Mouse (Mus musculus): Measurements from ENCODE around the gene Acot12. TPM values are rescaled to one million over a fixed set of nuclear protein-coding genes. Genes with fewer than 3 reads are reported as not detected.

Acot12 gene
- total and polyA plus RNA-seq, 3 experiments, result 0.06 TPM; not detected in 2

- no peaks in the 10 kb centered on the region for H3K9me3 ChIP-seq (replicated peaks; ENCODE audit: insufficient read depth, low read length)
Observed at GRCm38 (mm10) chr13:91826066-91826465, 84.8 kb downstream of the Acot12 start.

GRCm38 (mm10) chr13:91827876-91828275 lies 86.6 kb downstream of the Acot12 start:
- Histone ChIP-seq H3K27me3 (ENCODE audit: control insufficient read depth in 1 of 2, insufficient read depth in 2 of 2, low read length in 2 of 2) (no peaks in the 10 kb centered on the region; a peak in 1 of 4 replicates), H3K4me1 (ENCODE audit: control insufficient read depth in 1 of 2, insufficient read depth in 2 of 2, low read length in 2 of 2) (no peaks in the 10 kb centered on the region), H3K27ac (ENCODE audit: control insufficient read depth, low read depth, low read length) (no peak overlapping the region), H3K79me2 (ENCODE audit: control insufficient read depth, insufficient read depth, low read length, poor library complexity) (no peaks in the 10 kb centered on the region), H3K9ac (ENCODE audit: control insufficient read depth, low read depth, low read length, poor library complexity, severe bottlenecking) (no peak overlapping the region), H3K9me3 (replicated peaks; ENCODE audit: insufficient read depth, low read length) (no peaks in the 10 kb centered on the region), H3K36me3 (ENCODE audit: control insufficient read depth in 1 of 2, insufficient read depth in 2 of 2, low read length in 2 of 2) (no peaks in the 10 kb centered on the region), H3K4me3 (ENCODE audit: control insufficient read depth in 1 of 2, insufficient read depth in 1 of 2, low read depth in 2 of 2, low read length in 2 of 2) (no peak overlapping the region)
- TF ChIP-seq ZNF384 (IDR thresholded peaks at IDR 0.05; ENCODE audit: low read depth, low read length) (no peak), BHLHE40 (IDR thresholded peaks at IDR 0.05; ENCODE audit: borderline replicate concordance, low read depth, low read length) (no peak), RCOR1 (IDR thresholded peaks at IDR 0.05; ENCODE audit: low read depth, low read length) (no peak), MYB (IDR thresholded peaks at IDR 0.05; ENCODE audit: low read depth, low read length) (no peak), MAX (IDR thresholded peaks at IDR 0.05; ENCODE audit: low read length) (no peak), ZMIZ1 (IDR thresholded peaks at IDR 0.05; ENCODE audit: low read depth, low read length) (no peak), KAT2A (conservative IDR thresholded peaks at IDR 0.05; ENCODE audit: low read depth, low read length) (no peak), USF1 (IDR thresholded peaks at IDR 0.05; ENCODE audit: low read depth, low read length) (no peak), SMC3 (IDR thresholded peaks at IDR 0.05; ENCODE audit: low read depth, low read length) (no peak), MYC (IDR thresholded peaks at IDR 0.05; ENCODE audit: low read depth, low read length) (no peak), MAZ (IDR thresholded peaks at IDR 0.05; ENCODE audit: low read depth, low read length) (no peak), TCF12 (IDR thresholded peaks at IDR 0.05; ENCODE audit: low read depth, low read length) (no peak), TAL1 (IDR thresholded peaks at IDR 0.05; ENCODE audit: low read length) (no peak), MXI1 (IDR thresholded peaks at IDR 0.05; ENCODE audit: low read depth, low read length) (no peak), USF2 (IDR thresholded peaks at IDR 0.05; ENCODE audit: borderline replicate concordance in 1 of 2, insufficient read depth in 1 of 2, low read depth in 1 of 2, low read length in 2 of 2) (no peak), CHD1 (IDR thresholded peaks at IDR 0.05; ENCODE audit: low read depth, low read length) (no peak), UBTF (IDR thresholded peaks at IDR 0.05; ENCODE audit: borderline replicate concordance, insufficient read depth, low read depth, low read length) (no peak), GATA1 (IDR thresholded peaks at IDR 0.05; ENCODE audit: low read depth, low read length) (no peak), RAD21 (IDR thresholded peaks at IDR 0.05; ENCODE audit: low read depth, low read length) (no peak), CHD2 (IDR thresholded peaks at IDR 0.05; ENCODE audit: low read length) (no peak)
- DNase-seq (ENCODE audit: low read depth, low spot score), result no peak

More at GRCm38 (mm10) chr13:91826066-91826465, 84.8 kb downstream of the Acot12 start:
- no peaks in the 10 kb centered on the region for H3K36me3 ChIP-seq (ENCODE audit: control insufficient read depth in 1 of 2, insufficient read depth in 2 of 2, low read length in 2 of 2)
- no peaks in the 10 kb centered on the region for H3K4me1 ChIP-seq (ENCODE audit: control insufficient read depth in 1 of 2, insufficient read depth in 2 of 2, low read length in 2 of 2)
- no peak for DNase-seq (ENCODE audit: low read depth, low spot score)
- H3K9ac ChIP-seq (ENCODE audit: control insufficient read depth, low read depth, low read length, poor library complexity, severe bottlenecking), result no peak overlapping the region
- H3K27ac ChIP-seq (ENCODE audit: control insufficient read depth, low read depth, low read length), result no peak overlapping the region
- H3K79me2 ChIP-seq (ENCODE audit: control insufficient read depth, insufficient read depth, low read length, poor library complexity), result no peaks in the 10 kb centered on the region
- H3K27me3 ChIP-seq (ENCODE audit: control insufficient read depth in 1 of 2, insufficient read depth in 2 of 2, low read length in 2 of 2), result no peaks in the 10 kb centered on the region
- no peak for TF ChIP-seq ZNF384 (IDR thresholded peaks at IDR 0.05; ENCODE audit: low read depth, low read length)
- TF ChIP-seq ZC3H11A (IDR thresholded peaks at IDR 0.05; ENCODE audit: low read depth, low read length), result no peak
- no peak for TF ChIP-seq SMC3 (IDR thresholded peaks at IDR 0.05; ENCODE audit: low read depth, low read length)
- no peak overlapping the region for H3K4me3 ChIP-seq (ENCODE audit: control insufficient read depth in 1 of 2, insufficient read depth in 1 of 2, low read depth in 2 of 2, low read length in 2 of 2)

Other genes starting within 250 kb of the Acot12 start
- 24.7 and 27.5 TPM in 2 replicates for gene Zcchc9, start 66.2 kb downstream of the Acot12 start, total RNA-seq (2012; rRNA removed)
- 100 to 1,000 TPM in 1 of 2 experiments, 10 to 100 TPM in 1; 37.3 to 191 TPM for gene Zcchc9, start 66.2 kb downstream of the Acot12 start, polyA plus RNA-seq (2012; ENCODE audit: insufficient read depth in 1 of 2, insufficient read length in 2 of 2, low read depth in 1 of 2, low replicate concordance in 2 of 2, missing spikeins in 1 of 2)
- gene Ckmt2, start 135.4 kb downstream of the Acot12 start, total RNA-seq (2012; rRNA removed), result not detected in 2 replicates
- gene Ckmt2, start 135.4 kb downstream of the Acot12 start, polyA plus RNA-seq (2012; ENCODE audit: insufficient read depth in 1 of 2, insufficient read length in 2 of 2, low read depth in 1 of 2, low replicate concordance in 2 of 2, missing spikeins in 1 of 2), result not detected

Data from MEL (cell line).